Mouse (Mus musculus): ENCODE measurements around the gene Iffo1.

The Iffo1 gene

GRCm38 (mm10) chr6:125142436-125142835 lies 2.6 kb upstream of the Iffo1 start:
- DNase-seq (ENCODE audit: low read depth, low spot score): no peak

DNA sequence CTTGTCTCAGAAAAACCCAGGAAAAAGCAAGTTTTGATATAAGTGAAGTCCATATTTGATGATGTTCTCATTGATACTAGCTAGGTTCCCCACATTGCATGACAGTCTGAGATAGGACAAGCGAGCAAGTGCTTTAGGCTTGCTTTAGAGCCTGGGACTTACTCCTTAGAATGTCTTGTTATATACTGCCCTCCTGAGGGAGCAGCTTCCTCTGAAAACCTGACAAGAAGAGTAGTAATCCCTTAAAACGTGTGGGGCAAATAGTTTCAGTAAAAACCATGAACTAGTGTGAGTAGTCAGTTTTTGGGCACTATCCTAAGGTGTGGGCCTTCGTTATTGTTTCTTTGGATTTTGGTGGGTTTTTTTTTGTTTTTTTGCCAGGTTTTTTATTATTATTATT lies 1.9 kb upstream of the Iffo1 start:
- no peak for DNase-seq (ENCODE audit: low read depth, low spot score)

GRCm38 (mm10) chr6:125143904-125144303 lies 1.1 kb upstream of the Iffo1 start:
- no peak for DNase-seq (ENCODE audit: low read depth, low spot score)

DNA sequence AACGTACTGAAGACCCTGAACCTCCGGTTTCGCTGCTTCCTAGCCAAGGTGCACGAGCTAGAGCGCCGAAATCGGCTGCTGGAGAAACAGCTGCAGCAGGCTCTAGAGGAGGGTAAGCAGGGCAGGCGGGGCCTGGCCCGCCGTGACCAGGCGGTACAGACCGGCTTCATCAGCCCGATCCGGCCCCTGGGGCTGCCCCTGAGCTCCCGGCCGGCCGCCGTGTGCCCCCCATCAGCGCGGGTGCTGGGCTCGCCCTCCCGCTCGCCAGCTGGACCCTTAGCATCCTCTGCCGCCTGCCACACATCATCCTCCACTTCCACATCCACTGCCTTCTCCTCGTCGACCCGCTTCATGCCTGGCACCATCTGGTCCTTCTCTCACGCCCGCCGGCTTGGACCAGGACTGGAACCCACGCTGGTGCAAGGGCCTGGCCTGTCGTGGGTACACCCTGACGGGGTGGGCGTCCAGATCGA lies 474 bp downstream of the Iffo1 start:
- no peak for DNase-seq (ENCODE audit: low read depth, low spot score)

GRCm38 (mm10) chr6:125146148-125146547 lies 1.1 kb downstream of the Iffo1 start:
- DNase-seq (ENCODE audit: low read depth, low spot score): no peak

DNA sequence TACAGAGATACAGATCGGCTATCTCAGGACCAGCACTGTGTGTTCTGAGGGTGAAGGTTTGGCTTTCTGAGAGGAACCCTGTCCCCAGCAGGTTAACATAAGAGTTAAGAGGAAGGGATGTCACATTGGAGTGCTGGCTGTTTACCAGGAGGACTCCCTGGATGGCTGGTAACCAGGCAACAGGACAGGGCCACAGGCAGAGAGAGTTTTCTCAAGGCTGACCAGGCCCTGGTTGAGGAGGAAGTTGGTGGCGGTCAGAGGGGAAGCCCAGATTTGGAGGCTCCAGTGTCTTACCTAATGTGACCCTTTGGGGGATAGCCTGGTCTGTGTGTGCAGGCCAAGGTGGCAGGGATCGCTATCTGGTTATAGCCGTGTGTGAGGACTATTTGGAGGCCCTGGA lies 1.8 kb downstream of the Iffo1 start:
- no peak for DNase-seq (ENCODE audit: low read depth, low spot score)

- DNase-seq (ENCODE audit: low read depth, low spot score): no peak
These were observed 2.3 kb downstream of the Iffo1 start for GRCm38 (mm10) chr6:125147329-125147728.

- no peak for DNase-seq (ENCODE audit: low read depth, low spot score)
These were observed 3.3 kb downstream of the Iffo1 start for GRCm38 (mm10) chr6:125148251-125148925.

GRCm38 (mm10) chr6:125148926-125149568 lies 4.0 kb downstream of the Iffo1 start:
- no peak for DNase-seq (ENCODE audit: low read depth, low spot score)

DNA sequence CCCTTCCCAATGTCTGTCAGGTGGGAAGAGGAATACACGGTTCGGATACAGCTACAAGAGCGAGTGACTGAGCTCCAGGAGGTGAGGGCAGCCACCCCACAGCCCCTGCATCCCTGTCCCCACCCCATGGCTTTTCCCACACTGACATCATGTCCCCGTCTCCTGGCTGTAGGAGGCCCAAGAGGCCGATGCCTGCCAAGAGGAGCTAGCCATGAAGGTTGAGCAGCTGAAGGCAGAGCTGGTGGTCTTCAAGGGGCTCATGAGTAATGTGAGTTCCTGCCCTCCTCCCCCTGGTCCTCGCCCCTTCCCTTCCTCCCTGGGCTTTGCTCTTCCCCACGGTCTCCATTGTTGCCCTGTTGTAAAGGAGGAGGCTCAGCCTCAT lies 4.5 kb downstream of the Iffo1 start:
- DNase-seq (ENCODE audit: low read depth, low spot score): no peak

- no peak for DNase-seq (ENCODE audit: low read depth, low spot score)
These were observed 7.4 kb downstream of the Iffo1 start for GRCm38 (mm10) chr6:125152212-125153017.

GRCm38 (mm10) chr6:125153018-125153389 lies 8.0 kb downstream of the Iffo1 start:
- DNase-seq (ENCODE audit: low read depth, low spot score): no peak

- DNase-seq (ENCODE audit: low read depth, low spot score): no peak
These were observed 8.6 kb downstream of the Iffo1 start for GRCm38 (mm10) chr6:125153682-125154081.

GRCm38 (mm10) chr6:125154550-125154949 lies 9.5 kb downstream of the Iffo1 start:
- DNase-seq (ENCODE audit: low read depth, low spot score): no peak

- no peak for DNase-seq (ENCODE audit: low read depth, low spot score)
These were observed 10.2 kb downstream of the Iffo1 start for GRCm38 (mm10) chr6:125155262-125155661.

DNA sequence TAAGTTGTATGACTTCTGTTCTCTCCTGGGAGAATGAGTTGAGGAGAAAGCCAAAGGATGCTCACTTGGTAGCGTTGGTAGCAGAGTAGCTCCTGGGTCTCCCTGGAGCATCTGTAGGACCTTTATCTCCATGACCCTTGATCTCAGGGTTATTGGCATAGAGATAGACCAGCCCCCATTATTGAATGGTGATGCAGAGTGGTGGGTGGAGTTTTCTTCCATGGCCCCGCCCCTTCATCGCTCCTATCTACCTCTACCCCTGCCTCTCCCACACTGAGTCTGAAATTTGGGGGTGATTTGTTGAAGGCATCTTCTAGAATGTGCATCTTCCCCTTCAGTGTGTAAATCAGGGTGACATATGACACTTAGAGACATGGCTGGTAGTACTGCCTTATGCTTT lies 11.4 kb downstream of the Iffo1 start:
- no peak for DNase-seq (ENCODE audit: low read depth, low spot score)

DNA sequence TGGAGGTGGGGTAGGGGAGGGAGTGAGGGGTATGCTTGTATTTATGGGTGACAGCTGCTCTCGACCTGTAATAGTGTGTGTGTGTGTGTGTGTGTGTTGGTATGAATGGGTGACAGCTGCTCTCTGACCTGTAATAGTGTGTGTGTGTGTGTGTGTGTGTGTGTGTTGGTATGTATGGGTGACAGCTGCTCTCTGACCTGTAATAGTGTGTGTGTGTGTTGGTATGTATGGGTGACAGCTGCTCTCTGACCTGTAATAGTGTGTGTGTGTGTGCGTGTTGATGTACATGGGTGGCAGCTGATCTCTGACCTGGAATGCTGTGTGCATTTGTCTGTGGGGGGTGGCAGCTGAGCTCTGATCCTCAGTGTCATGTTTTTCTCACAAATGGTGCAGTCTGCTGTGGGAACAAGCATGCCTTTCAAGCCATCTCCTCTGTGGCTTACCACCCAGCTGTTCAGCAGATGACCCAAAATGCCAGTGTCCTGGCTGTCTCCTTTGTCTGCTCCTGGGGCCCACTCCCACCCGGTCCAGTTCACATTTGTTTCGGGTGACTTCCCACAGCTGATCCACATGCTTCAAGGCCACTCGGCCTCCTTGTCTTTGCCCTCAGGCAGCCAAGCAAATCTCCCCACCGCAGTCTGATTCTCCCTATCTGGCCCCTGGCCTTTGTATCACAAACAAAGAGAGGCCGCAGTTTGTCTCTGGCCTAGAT lies 12.0 kb downstream of the Iffo1 start:
- no peak for DNase-seq (ENCODE audit: low read depth, low spot score)

GRCm38 (mm10) chr6:125158944-125159492 lies 14.0 kb downstream of the Iffo1 start:
- no peak for DNase-seq (ENCODE audit: low read depth, low spot score)

DNA sequence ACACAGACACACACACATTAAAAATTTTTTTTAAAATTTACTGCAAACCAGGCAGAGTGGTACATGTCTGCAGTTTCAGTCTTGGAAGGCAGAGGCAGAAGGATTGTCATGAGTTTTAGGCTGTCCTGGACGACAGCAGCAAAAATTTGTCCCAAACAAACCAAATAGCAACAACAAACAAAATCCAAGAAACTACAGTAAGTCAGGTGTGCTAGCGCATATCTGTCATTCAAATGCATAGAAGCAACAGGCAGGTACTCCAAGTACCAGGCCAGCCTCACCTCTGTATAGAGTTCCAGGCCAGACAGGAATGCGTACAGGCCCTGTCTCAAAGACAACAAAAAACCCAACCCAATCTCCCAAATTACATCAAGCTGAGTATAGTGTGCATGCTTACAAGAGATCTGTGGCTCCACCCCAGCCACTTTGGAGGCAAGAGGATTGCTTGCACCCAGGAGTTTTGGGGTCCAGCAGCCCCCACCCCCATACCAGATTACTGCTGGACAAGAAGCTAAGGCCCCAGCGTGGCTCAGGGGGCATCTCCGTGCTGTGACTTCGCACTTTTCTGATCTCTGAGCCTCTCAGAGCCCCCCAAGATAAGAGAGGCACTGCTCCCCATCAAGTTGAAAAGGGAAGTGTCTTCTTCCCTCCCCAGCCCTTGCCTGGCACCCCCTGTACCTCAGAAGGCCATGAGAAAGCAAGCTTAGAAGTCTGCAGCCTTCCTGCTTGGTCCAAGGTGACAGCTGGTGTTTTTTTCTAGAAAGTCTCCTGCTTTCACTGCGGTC lies 14.9 kb downstream of the Iffo1 start:
- no peak for DNase-seq (ENCODE audit: low read depth, low spot score)

DNA sequence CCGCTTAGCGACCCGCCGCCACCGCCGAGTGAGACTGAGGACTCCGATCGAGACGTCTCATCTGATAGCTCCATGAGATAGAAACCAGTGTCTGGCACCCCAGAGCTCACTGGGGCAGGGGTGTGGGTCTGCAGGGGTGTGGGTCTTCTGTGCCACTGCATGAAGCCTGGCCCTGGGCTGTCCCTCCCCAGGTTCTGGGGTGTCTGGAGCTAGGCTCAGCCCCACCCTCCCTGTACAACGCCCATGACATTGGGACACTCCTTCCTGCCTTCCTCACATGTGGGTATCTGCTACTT lies 15.5 kb downstream of the Iffo1 start:
- no peak for DNase-seq (ENCODE audit: low read depth, low spot score)
